Mouse (Mus musculus) thymus, adult 18-20 months (tissue): ENCODE measurements around the gene Olfr1308.

Experiments used
- DNase-seq, 2 experiments: peaks; one replicate each; pipeline ENCODE4 v3.0.0; 2022; ENCODE audit warnings: mixed read lengths in 2 of 2

The Olfr1308 gene

GRCm38 (mm10) chr2:111964844-111965243 is at the start of gene Olfr1308:
Olfr1308 (minus strand) TSS chr2:111964944.
- no peak for DNase-seq

- DNase-seq, result no peak
These were observed 47.9 kb upstream of the Olfr1308 start, which contains the start of gene Olfr1310 for GRCm38 (mm10) chr2:112012608-112013007. Olfr1310 (minus strand) TSS chr2:112012708.

GRCm38 (mm10) chr2:111990181-111990580 is 25.4 kb upstream of the Olfr1308 start, which contains the start of gene Olfr1309:
Olfr1309 (minus strand) TSS chr2:111990281.
- DNase-seq, result no peak

GRCm38 (mm10) chr2:111949340-111949739 is 15.4 kb downstream of the Olfr1308 start, which contains the start of gene Olfr1307:
Olfr1307 (minus strand) TSS chr2:111949440.
- no peak for DNase-seq

GRCm38 (mm10) chr2:111916171-111916570 is 48.6 kb downstream of the Olfr1308 start, which contains the start of gene Olfr1306:
Olfr1306 (minus strand) TSS chr2:111916271.
- DNase-seq, result no peak
